Mouse (Mus musculus) midbrain, embryonic 13.5 days (tissue): ENCODE measurements around the gene Ppfibp2. TPM values are rescaled to one million over a fixed set of nuclear protein-coding genes. Genes with fewer than 3 reads are reported as not detected.

Experiments used
- ATAC-seq: fragments of 200-750 bp; cut with Nextera tagmentation; 2 replicates; pipeline ENCODE4 v1.8.0; 2017; ENCODE audit warnings: mild to moderate bottlenecking, moderate TSS enrichment, moderate library complexity
- H3K27ac ChIP-seq: fragments of 300-500 bp; sonication (generic); 2 replicates; pipeline ENCODE4 v1.5.1; 2015; ENCODE audit warnings: inconsistent platforms, mild to moderate bottlenecking, moderate library complexity
- H3K27me3 ChIP-seq: fragments of 300-500 bp; sonication (generic); 2 replicates; pipeline ENCODE4 v1.6.1; 2015; ENCODE audit warnings: mild to moderate bottlenecking, inconsistent platforms
- H3K36me3 ChIP-seq: fragments of 300-500 bp; sonication (generic); 2 replicates; pipeline ENCODE4 v1.6.1; 2015; ENCODE audit warnings: mild to moderate bottlenecking, inconsistent platforms
- H3K4me1 ChIP-seq: fragments of 300-500 bp; sonication (generic); replicated peaks from 2 replicates; pipeline ENCODE4 v1.6.1; 2015; ENCODE audit warnings: inconsistent platforms
- H3K4me2 ChIP-seq: fragments of 300-500 bp; sonication (generic); replicated peaks from 2 replicates; pipeline ENCODE4 v1.6.1; 2015; ENCODE audit warnings: moderate library complexity, mild to moderate bottlenecking, inconsistent platforms
- H3K4me3 ChIP-seq: fragments of 300-500 bp; sonication (generic); replicated peaks from 2 replicates; pipeline ENCODE4 v1.5.1; 2015; ENCODE audit warnings: mild to moderate bottlenecking, inconsistent platforms
- H3K9ac ChIP-seq: fragments of 300-500 bp; sonication (generic); replicated peaks from 2 replicates; pipeline ENCODE4 v1.6.1; 2015; ENCODE audit warnings: mild to moderate bottlenecking, inconsistent platforms
- H3K9me3 ChIP-seq: fragments of 300-500 bp; sonication (generic); 2 replicates; pipeline ENCODE4 v1.6.1; 2016; ENCODE audit warnings: mild to moderate bottlenecking, inconsistent platforms
- WGBS: fragments of 180-500 bp; shearing (Covaris S2); methylation state at CpG from one replicate; pipeline ENCODE4 v1.1.7; 2015; 5-methylcytosine and 5-hydroxymethylcytosine counted together
- polyA plus RNA-seq: library from polyadenylated mRNA; unstranded; fragments of >200 nt; fragmentation: Nextera tagmentation; extraction: Ambion mirVana; gene quantifications from 2 replicates; pipeline ENCODE4 v1.2.1, GENCODE M21; 2015

Ppfibp2 gene
- polyA plus RNA-seq, 1 experiment from 2014 or later = 1.3 TPM

DNA sequence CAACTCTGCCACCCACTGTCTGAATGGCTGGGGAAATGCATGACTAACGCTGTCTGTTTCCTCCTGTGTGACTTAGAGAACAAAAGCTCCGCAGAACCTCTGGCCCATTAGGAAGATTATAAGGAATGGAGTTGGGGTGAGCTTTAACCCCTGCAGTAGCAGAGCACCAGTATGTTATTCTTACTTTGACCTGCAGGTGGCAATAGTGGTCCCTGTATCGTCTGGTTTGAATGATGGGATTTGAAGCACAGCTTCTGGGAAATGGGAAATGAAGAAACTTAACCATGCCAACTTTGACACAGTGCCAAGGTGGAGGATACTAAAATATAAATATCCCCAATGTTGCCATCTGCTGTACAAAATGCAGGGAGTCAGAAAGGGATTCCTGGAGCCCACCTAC is 154.3 kb downstream of the Ppfibp2 start:
- Histone ChIP-seq H3K27me3 (no peaks in the 10 kb centered on the region), H3K9ac (no peak overlapping the region), H3K4me3 (no peak overlapping the region), H3K27ac (no peak overlapping the region), H3K4me2 (no peak overlapping the region), H3K4me1 (no peaks in the 10 kb centered on the region), H3K9me3 (no peaks in the 10 kb centered on the region), H3K36me3 (no peaks in the 10 kb centered on the region)
- 0% methylated on average over 3 of the region's 3 CpGs for WGBS
- ATAC-seq = peak; percentile 27; the same call in 1 of the 2 replicates

DNA sequence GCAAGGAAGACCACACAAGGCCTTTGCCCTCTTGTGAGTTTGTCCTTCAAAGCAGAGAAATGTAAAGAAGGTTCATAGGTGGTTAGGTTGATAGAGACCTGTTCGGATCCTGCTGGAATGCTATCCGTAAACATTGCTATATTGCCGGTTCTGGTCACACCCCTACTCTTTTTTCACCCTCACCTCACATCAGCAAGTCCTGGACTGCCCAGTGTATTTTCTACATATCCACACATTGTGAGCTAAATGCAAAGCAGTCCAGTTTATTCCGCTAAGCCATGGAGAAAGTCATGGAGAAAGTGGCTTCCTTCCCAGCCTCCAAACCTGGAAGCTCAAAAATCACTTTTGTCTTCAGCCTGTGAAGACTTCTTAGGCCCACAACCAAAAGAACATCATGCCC is 154.7 kb downstream of the Ppfibp2 start:
- no peak overlapping the region for H3K4me2 ChIP-seq
- no peaks in the 10 kb centered on the region for H3K4me1 ChIP-seq
- H3K9me3 ChIP-seq = no peaks in the 10 kb centered on the region
- H3K9ac ChIP-seq = no peak overlapping the region
- no peaks in the 10 kb centered on the region for H3K36me3 ChIP-seq
- WGBS = 96% methylated on average over 4 of the region's 4 CpGs
- H3K27ac ChIP-seq = no peak overlapping the region
- no peak overlapping the region for H3K4me3 ChIP-seq
- no peak for ATAC-seq
- no peaks in the 10 kb centered on the region for H3K27me3 ChIP-seq

DNA sequence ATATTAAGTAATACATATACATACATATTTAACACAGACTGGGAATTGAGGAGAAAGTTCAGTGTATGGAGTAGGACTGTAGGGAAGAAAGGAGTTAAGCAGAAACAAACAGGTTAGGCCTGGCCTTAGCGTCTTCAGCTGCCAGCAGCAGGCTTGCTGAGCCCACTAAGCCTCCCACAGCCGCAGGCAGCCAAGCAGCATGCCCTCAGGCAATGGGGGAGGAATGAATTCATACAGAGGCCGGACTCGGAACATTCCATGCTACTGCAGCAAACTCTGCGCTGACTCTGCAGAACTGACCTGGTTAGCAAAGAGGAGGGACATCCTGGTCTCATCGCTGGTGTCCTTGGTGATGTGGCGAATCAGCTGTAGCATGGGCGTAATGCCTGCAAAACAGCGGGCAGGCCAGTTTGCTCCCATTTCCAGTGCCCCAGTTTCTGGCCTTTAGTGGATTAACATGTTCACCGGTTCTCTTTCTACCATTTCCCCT is 157.1 kb downstream of the Ppfibp2 start:
- 74% methylated on average over 10 of the region's 10 CpGs for WGBS
- no peaks in the 10 kb centered on the region for H3K27me3 ChIP-seq

DNA sequence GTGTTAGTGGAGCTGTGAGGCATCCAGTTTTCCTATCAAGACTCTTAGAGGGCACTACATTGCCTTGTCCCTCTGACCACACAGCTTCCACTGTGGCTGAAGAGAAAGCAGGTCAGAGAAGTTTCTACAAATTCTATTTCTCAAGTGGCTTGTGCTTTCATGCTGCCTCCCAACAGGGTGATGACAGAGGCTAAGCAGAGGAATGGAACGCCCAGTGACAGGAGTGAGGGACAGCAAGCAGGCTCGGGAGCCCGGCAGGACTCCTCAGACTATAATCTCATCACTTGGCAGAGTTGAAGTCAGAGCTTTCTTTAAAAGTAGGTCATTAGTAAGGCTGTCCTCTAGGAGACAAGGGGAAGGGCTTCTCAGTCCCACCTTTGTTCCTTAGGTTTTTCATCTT is 160.9 kb downstream of the Ppfibp2 start:
- Histone ChIP-seq H3K4me2 (no peak overlapping the region), H3K27ac (no peak overlapping the region), H3K27me3 (no peaks in the 10 kb centered on the region), H3K4me3 (no peak overlapping the region), H3K4me1 (peaks cover 7% of the 10 kb centered on the region), H3K9me3 (no peaks in the 10 kb centered on the region), H3K36me3 (no peaks in the 10 kb centered on the region), H3K9ac (no peak overlapping the region)
- ATAC-seq = no peak
- WGBS = 80% methylated on average over 3 of the region's 3 CpGs

More for the DNA sequence above, 157.1 kb downstream of the Ppfibp2 start:
- no peak overlapping the region for H3K9ac ChIP-seq
- no peaks in the 10 kb centered on the region for H3K36me3 ChIP-seq
- H3K4me3 ChIP-seq = no peak overlapping the region
- no peaks in the 10 kb centered on the region for H3K9me3 ChIP-seq
- ATAC-seq = no peak
- no peak overlapping the region for H3K27ac ChIP-seq
- H3K4me2 ChIP-seq = no peak overlapping the region
- no peaks in the 10 kb centered on the region for H3K4me1 ChIP-seq

DNA sequence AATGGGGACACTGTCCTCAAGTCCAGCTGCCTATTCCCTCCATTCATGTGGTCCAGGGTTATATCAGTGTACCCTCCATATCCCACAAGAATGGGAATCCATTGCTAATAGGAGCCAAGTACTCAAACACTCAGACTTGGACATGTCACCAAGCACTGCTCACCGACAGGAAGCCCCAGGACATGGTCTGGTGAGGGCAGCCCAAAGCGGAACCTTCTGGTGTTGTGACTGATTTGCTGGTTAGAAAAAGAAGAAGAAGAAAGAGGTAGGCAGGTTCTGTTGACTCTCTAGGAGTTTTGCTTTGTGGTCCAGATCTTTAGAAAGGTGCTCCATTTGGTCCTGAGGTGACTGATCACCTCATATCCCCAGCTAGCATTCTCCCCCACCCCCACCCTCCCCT is 161.7 kb downstream of the Ppfibp2 start:
- Histone ChIP-seq H3K27me3 (no peaks in the 10 kb centered on the region), H3K4me1 (peaks cover 7% of the 10 kb centered on the region), H3K9ac (no peak overlapping the region), H3K36me3 (no peaks in the 10 kb centered on the region), H3K4me3 (no peak overlapping the region), H3K9me3 (no peaks in the 10 kb centered on the region), H3K4me2 (no peak overlapping the region), H3K27ac (no peak overlapping the region)
- no peak for ATAC-seq
- 94% methylated on average over 2 of the region's 2 CpGs for WGBS

DNA sequence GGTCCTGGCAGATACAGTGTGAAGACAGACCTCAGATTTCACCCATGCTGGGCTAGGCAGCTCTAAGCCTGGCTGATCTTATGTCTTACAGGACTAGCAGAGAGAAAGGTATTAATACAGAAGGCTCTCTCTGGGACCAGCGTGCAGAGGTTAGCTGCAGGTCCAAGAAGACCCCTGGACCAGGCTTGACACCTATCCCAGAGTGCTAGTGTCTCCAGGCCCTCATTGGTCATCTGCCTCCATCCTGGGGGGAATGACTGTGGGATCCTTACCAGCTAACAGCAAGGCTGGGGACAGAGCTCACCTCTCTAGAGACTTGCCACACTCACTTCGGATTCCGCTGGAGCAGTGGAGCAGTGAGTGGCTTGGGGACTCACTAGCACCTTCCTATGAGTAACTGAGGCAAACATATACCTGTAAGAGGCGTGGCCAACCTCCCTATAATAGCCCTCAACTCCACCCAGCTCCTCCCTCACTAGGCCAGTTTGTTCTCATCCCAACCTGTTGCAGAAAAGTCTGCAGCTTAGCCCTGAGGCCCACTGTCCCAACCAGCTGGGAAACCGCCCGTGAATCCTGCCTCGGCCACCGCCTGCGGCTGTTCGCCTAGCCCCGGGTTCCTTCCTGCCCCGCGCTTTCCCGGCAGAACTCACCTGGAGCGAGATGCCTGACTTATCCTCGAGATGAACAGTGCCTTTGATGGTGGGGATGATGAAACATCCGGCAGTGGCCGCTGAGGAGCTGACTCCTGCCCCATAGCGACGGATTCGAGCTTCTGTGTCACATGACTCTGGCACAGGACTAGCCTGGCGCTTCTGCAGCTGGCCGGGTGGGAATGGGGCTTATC is 162.5 kb downstream of the Ppfibp2 start, which contains the start of gene Cyb5r2:
Gene Cyb5r2 (minus strand): TSS at position 725 of the 844 bp plus-strand sequence.
- 14% methylated on average over 23 of the region's 23 CpGs for WGBS
- peak within 1 kb of the TSS; percentile 32 for H3K4me3 ChIP-seq
- H3K36me3 ChIP-seq = no peaks in the 10 kb centered on the region
- no peaks in the 10 kb centered on the region for H3K9me3 ChIP-seq
- ATAC-seq = peak; percentile 89
- peak within 1 kb of the TSS; percentile 57 for H3K4me2 ChIP-seq
- H3K9ac ChIP-seq = 0 out of 2 replicates have a peak within 1 kb of the TSS, but pooled peaks have one; percentile 12
- no peaks in the 10 kb centered on the region for H3K27me3 ChIP-seq
- H3K4me1 ChIP-seq = peaks cover 7% of the 10 kb centered on the region
- no peak within 1 kb of the TSS for H3K27ac ChIP-seq

DNA sequence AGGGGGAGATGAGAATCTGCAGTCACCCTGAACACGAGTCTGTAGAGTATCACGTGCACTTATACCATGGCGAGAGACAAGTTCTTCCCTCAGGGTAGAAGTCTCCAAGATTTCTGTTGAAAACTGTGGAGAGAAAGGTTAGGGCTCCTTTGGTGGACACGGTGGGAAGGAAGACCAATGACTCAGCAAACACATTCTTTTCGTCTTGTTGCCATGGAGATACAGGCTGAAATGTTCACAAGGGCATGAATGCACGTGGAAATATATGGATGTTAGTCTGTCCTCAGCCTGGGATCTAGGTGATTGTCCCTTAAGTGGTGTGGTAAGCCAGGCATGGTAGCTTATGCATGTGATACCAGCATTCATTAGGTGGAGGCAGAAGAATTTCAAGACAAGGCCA is 175.8 kb downstream of the Ppfibp2 start:
- Histone ChIP-seq H3K4me1 (no peaks in the 10 kb centered on the region), H3K27ac (no peak overlapping the region), H3K27me3 (no peaks in the 10 kb centered on the region), H3K4me2 (no peak overlapping the region), H3K36me3 (no peaks in the 10 kb centered on the region), H3K9ac (no peak overlapping the region), H3K4me3 (no peak overlapping the region), H3K9me3 (no peaks in the 10 kb centered on the region)
- no peak for ATAC-seq
- WGBS = 57% methylated on average over 6 of the region's 6 CpGs

DNA sequence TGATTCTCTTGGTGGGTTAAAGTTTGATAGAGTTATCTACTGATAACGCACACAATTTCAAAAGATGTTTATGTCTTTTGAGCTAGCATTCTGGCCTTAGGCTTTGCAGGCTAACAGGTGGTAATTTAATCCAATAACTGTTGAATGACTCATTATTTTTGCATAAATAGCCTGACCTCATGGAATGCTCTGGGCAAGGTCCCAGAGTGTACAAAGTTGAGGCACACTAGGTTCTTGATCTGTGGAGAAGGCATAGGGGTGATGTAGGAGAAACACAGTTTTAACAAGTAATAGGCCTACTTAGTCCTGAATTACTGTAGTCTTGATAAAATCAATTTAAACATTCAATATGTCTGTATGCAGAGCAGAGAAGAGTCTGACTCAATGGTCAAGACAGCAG is 183.2 kb downstream of the Ppfibp2 start:
- 73% methylated on average over 1 of the region's 1 CpGs for WGBS

DNA sequence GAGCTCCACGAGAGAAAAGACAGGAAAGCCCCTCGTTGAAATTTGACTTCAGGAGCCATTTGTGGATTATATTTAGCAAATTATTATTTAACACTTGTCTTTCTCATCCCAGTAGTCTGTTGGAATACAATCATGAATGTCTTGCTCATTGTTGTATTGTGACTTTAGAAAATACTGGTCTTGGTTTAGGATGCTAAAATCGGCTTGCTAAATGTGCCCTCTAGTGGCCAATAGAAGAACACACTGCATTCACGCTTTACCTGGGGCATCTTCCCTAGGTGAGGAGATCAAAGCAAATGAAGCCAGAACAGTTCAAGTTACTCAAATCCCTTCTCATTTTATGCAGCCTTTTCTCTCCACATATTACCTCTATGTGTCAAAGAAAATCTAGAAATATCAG is 184.6 kb downstream of the Ppfibp2 start:
- H3K4me3 ChIP-seq = no peak overlapping the region
- 50% methylated on average over 4 of the region's 4 CpGs for WGBS

More for the DNA sequence above, 183.2 kb downstream of the Ppfibp2 start:
- Histone ChIP-seq H3K27me3 (no peaks in the 10 kb centered on the region), H3K9ac (no peak overlapping the region), H3K27ac (no peak overlapping the region), H3K4me3 (no peak overlapping the region), H3K4me1 (no peaks in the 10 kb centered on the region), H3K9me3 (no peaks in the 10 kb centered on the region), H3K4me2 (no peak overlapping the region), H3K36me3 (no peaks in the 10 kb centered on the region)
- no peak for ATAC-seq

DNA sequence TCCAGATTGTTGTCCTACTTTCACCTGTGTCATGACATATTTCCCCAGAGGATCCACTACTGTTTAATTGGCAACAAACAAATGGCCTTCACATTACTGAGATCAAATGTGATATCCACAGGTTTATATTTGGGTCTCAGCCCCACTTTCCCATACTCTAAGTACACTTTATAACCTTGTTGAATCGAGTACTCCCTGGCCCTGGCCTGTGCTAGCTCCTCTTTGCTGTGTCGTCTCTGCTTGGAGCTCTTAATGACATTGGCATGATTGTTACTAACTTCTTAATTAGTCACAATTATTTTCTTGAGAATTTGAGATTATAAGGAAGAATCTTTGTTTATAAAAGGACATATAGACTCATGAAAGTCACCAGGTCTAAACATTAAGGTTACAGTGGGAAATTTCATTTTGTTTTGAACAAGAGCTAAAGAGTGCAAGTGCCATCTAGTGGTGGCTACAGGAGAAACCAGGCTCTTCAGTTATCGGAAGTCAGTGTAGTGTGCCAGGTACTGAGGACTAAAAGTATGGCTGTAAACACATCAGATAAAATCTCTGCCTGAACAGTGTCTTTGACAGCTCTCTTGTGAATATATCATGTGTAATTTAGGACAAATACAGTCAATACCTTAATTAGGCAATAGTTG is 193.1 kb downstream of the Ppfibp2 start:
- Histone ChIP-seq H3K36me3 (no peaks in the 10 kb centered on the region), H3K4me2 (no peak overlapping the region), H3K9ac (no peak overlapping the region), H3K27ac (no peak overlapping the region), H3K4me3 (no peak overlapping the region), H3K9me3 (no peaks in the 10 kb centered on the region), H3K4me1 (no peaks in the 10 kb centered on the region), H3K27me3 (no peaks in the 10 kb centered on the region)
- 0 out of 2 replicates have a peak, but pooled peaks have one; percentile 50 for ATAC-seq
- WGBS = 60% methylated on average over 3 of the region's 3 CpGs

More for the DNA sequence above, 184.6 kb downstream of the Ppfibp2 start:
- H3K9me3 ChIP-seq = no peaks in the 10 kb centered on the region
- no peaks in the 10 kb centered on the region for H3K36me3 ChIP-seq
- no peak overlapping the region for H3K9ac ChIP-seq
- H3K4me1 ChIP-seq = no peaks in the 10 kb centered on the region
- H3K27ac ChIP-seq = no peak overlapping the region
- H3K27me3 ChIP-seq = no peaks in the 10 kb centered on the region
- ATAC-seq = no peak
- H3K4me2 ChIP-seq = no peak overlapping the region

DNA sequence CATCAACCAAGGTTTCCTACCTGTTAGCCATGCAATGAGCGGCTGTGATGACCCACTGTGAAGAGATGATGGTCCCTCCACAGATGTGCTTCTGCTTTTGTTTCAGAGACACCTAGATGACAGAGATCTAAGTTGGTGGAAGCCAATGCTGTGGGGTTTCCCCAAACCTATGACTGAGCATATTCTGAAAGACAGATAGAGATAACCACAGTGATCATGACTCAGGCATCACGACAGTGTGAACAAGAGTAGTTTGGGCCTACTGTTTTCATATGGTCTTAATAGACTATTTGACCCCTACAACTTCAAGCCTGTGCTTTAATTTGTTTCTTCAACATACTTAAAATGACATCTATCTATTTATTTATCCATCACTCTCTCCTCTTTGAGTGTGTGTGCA is 201.5 kb downstream of the Ppfibp2 start:
- H3K9ac ChIP-seq = no peak overlapping the region
- no peak overlapping the region for H3K4me2 ChIP-seq
- H3K4me1 ChIP-seq = no peaks in the 10 kb centered on the region
- no peaks in the 10 kb centered on the region for H3K27me3 ChIP-seq
- no peak overlapping the region for H3K27ac ChIP-seq
- WGBS = 92% methylated on average over 2 of the region's 2 CpGs
- H3K4me3 ChIP-seq = no peak overlapping the region
- ATAC-seq = no peak
- no peaks in the 10 kb centered on the region for H3K9me3 ChIP-seq
- H3K36me3 ChIP-seq = no peaks in the 10 kb centered on the region
